Mouse (Mus musculus) brain, embryonic 14.5 days (tissue): ENCODE data around the gene Abcf2.

ENCODE experiments used
- CTCF ChIP-seq: fragments of 200-500 bp; IDR thresholded peaks from 2 replicates; pipeline ENCODE4 v1.5.1; 2012; ENCODE audit warnings: inconsistent platforms, mild to moderate bottlenecking, moderate library complexity, borderline replicate concordance; ENCODE audit not compliant: insufficient read depth, insufficient read length; ENCODE audit errors: extremely low read depth
- POLR2A ChIP-seq: fragments of 200-500 bp; IDR thresholded peaks from 2 replicates; pipeline ENCODE4 v1.6.1; 2012; ENCODE audit warnings: mild to moderate bottlenecking, inconsistent platforms, borderline replicate concordance; ENCODE audit not compliant: poor library complexity, insufficient read depth, insufficient read length, severe bottlenecking; ENCODE audit errors: extremely low read depth

DNA sequence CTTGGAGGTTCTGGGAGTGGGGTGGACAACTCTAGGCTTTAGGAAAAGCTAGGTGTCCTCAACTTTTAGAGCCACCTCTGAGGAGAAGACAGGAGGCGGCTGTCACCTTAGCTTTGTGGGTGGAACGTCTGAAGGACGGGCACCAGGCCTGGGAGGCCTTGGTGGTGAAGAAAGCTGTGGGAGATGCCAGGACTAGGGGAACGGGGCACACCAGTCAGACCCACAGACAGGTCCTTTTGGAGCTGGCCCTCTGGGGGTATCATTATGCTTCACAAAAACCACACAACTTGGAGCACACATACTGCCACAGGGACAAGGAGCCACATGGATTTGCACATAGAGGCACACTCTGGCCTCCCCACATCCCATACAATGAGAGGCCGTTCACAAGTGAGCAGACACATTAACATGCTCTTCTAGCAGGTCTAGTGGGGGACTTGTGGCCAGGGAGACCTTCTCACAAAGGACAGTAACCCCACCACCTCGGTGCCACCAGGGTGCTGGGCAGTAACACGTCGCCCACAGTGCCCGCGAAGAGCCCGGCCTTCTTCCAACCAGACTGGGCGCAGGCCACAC, 26.9 kb upstream of the Abcf2 start:
- TF ChIP-seq CTCF (no peak), POLR2A (no peak)
